Mouse (Mus musculus) lung, postnatal 0 days (tissue): ENCODE data around the gene Rab5c.

Source experiments
- CTCF ChIP-seq: IDR thresholded peaks from 2 replicates; pipeline ENCODE4 v1.5.1; 2016; ENCODE audit warnings: antibody characterized with exemption, mild to moderate bottlenecking
- EP300 ChIP-seq: IDR thresholded peaks from 2 replicates; pipeline ENCODE4 v1.6.1; 2016; ENCODE audit warnings: antibody characterized with exemption, mild to moderate bottlenecking, control low read depth

GRCm38 (mm10) chr11:100703366-100703765 is 34.6 kb downstream of the Rab5c start:
- TF ChIP-seq CTCF (no peak), EP300 (no peak)
